ENCODE assay signal across 1 mouse cellular context in the genomic region with DNA sequence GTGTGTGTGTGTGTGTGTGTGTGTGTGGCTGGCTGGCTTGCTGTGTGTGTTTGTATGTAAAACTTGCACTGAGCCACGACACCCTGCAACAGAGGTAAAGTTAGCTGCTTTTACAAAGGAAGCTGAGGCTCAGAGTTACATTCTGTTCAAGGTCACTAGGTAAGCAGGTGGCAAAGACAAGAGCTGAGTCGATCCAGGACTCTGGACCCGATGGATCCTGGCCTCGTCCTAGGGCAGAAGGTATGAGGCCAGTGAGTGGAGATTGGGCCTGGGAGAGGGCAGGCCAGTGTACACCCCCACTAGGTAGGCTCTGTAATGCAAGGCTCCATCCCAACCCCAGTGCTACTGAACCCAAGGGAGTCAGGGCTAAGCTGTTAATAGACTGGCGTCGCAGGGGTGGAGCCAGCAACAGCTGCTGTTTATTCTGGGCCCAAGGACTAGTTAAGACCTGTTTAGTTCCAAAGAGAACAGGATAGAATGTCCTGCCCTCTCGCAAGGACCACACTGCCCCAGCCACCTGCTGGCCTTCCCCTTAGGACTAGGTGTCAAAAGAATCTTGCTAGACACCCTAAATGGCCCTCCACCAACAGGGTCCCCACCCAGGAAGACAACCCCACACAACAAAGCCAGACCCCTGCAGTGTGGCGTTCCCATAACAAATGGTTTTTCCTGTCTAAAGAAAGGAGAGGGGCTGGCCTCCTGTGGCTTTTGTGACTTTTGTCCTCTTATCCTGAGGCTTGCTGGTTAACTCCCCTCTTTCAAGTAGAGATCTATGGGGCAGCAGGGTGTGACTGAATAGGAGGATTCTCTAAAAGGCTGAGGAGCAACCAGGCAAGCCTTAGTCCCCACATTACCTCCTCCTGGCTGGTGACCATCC.
TF ChIP-seq lines count a peak whose summit lies in the region.

No protein-coding gene starts in this region.

TF ChIP-seq in CH12.LX, 34 proteins besides CTCF, POLR2A, EP300 and RAD21 (continued from another document):
- peak; percentile 91 for TF ChIP-seq MEF2A (IDR thresholded peaks at IDR 0.05; ENCODE audit: borderline replicate concordance, low read depth, low read length)
